Mouse (Mus musculus) left cerebral cortex, postnatal 14 days (tissue): ENCODE data around the gene Eef1a2. TPM values are rescaled to one million over a fixed set of nuclear protein-coding genes. Genes with fewer than 3 reads are reported as not detected.

Source experiments
- DNase-seq, 2 experiments: peaks; one replicate each; pipeline ENCODE4 v3.0.0; 2021 to 2022; ENCODE audit warnings: low spot score in 2 of 2, mixed read lengths in 1 of 2
- intact Hi-C: fragments of 180-260 bp; cut with DNase I; formaldehyde crosslinking; loops from one replicate; pipeline ENCODE4 v1.15.1; 2025
- total RNA-seq, 2 experiments: library from RNA; stranded (reverse); gene quantifications; 2 replicates each; pipeline ENCODE4 v1.2.3; 2021

Gene Eef1a2
- total RNA-seq, 2 experiments from 2014 or later: 1,193 to 1,221 TPM

DNA sequence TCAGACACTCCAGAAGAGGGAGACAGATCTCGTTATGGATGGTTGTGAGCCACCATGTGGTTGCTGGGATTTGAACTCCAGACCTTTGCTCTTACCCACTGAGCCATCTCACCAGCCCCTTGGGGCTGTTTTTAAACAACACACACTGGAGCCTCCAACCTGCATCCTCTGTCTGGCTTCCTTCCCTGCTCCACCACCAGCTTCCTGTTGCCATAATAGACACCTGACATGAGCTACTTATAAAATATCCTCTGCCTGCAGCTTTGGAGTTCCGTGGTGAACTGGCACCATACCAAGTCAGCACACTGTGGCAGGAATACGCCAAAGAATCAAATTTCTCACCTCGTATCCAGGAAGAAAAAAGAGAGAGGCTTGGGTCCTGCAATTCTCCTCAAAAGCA, 4.0 kb upstream of the Eef1a2 start:
- intact Hi-C loops: no loop called here
- no peak for DNase-seq

GRCm38 (mm10) chr2:181159771-181160170, 3.0 kb upstream of the Eef1a2 start:
- intact Hi-C loops: no loop called here
- peak; percentile 77 to 86 for DNase-seq

- intact Hi-C loops: no loop called here
- DNase-seq: peak; percentile 86 to 94
Observed at GRCm38 (mm10) chr2:181159091-181159514, 2.3 kb upstream of the Eef1a2 start.

- intact Hi-C loops: no loop called here
- no peak for DNase-seq
Observed at GRCm38 (mm10) chr2:181158471-181158870, 1.7 kb upstream of the Eef1a2 start.

DNA sequence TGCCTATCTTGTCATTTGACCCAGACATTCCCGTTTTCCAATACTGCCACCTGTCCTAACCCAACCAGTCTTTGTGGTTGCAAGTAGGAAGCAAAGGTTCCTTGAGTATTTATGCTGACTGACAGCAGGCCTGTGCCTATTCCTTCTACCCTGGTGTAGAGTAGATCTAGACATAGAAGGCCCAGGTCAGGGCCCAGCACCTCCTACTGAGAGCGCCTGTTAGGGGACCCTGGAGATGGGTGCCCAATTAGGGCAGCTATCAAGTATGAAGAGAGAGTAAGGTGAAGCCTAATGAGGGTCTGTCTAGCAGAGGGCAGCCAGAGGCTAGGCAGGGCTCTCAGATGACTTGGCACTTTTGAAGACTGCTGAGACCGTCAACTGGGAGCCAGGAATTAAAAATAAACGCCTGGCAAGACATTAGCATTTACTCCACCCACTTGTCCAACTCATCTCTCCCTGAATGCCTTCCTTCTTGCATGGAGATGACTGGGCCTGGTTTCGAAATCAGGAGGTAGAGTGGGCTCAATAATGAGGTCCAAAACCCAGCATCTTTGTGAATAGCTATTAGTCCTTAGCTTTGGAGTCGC, 995 bp upstream of the Eef1a2 start:
- no peak for DNase-seq
- intact Hi-C loops: loop anchor here (2.0 kb wide), 1 partner anchor 37 kb away; no protein-coding TSS in a partner anchor

- intact Hi-C loops: loop anchor here (2.0 kb wide), 1 partner anchor 36 kb away; no protein-coding TSS in a partner anchor
- no peak for DNase-seq
Observed at GRCm38 (mm10) chr2:181157180-181157579, 366 bp upstream of the Eef1a2 start.

- no peak for DNase-seq
- intact Hi-C loops: loop anchor here (2.0 kb wide), 1 partner anchor 35 kb away; no protein-coding TSS in a partner anchor
Observed at GRCm38 (mm10) chr2:181155801-181156200, 1.0 kb downstream of the Eef1a2 start.

- intact Hi-C loops: no loop called here
- DNase-seq: no peak
Observed at GRCm38 (mm10) chr2:181154831-181155415, 1.9 kb downstream of the Eef1a2 start.

GRCm38 (mm10) chr2:181154361-181154760, 2.5 kb downstream of the Eef1a2 start:
- intact Hi-C loops: no loop called here
- DNase-seq: no peak

DNA sequence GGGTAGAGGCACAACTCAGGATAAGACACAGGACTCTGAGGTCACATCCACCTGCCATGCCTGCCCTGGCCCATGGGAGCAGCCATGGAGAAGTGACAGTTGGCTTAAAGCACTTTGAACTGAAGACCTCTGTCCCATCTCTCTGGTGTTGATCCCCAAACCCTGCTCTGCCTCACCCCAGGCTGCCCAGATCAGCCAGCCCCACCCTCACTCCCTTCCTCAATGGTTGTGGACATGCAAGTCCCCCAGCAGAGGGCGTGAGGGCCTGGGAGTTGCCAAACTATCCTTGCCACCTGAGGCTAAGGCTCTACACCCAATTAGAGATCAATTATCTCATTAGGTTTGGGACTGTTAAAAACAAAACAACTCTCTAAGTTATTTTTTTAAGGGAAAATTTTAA, 3.0 kb downstream of the Eef1a2 start:
- DNase-seq: no peak

DNA sequence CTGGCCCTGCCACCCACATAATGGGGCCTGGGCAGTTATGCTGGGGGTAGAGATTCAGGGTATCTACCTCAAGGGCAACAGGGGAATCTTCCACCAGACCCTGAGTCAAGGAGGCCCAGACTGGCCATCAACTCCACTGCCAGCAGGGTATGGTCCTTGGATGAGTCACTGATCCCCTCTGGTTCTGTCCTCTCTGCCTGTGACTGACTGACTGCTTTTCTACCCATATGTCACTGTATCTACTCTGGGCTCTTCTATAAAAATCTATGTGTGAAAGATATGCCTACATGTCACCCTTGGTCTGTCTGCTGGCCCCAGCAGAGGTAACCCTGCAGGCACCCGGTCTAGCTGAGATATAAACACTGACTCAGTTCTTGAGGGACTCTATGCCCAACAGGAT, 3.7 kb downstream of the Eef1a2 start:
- intact Hi-C loops: no loop called here
- DNase-seq: no peak

More for the DNA sequence above, 3.0 kb downstream of the Eef1a2 start:
- intact Hi-C loops: no loop called here

GRCm38 (mm10) chr2:181152701-181153100, 4.1 kb downstream of the Eef1a2 start:
- no peak for DNase-seq

GRCm38 (mm10) chr2:181150281-181150680, 6.5 kb downstream of the Eef1a2 start:
- peak in 1 of 2 experiments; percentile 81 for DNase-seq
- intact Hi-C loops: no loop called here

More at GRCm38 (mm10) chr2:181152701-181153100, 4.1 kb downstream of the Eef1a2 start:
- intact Hi-C loops: no loop called here

DNA sequence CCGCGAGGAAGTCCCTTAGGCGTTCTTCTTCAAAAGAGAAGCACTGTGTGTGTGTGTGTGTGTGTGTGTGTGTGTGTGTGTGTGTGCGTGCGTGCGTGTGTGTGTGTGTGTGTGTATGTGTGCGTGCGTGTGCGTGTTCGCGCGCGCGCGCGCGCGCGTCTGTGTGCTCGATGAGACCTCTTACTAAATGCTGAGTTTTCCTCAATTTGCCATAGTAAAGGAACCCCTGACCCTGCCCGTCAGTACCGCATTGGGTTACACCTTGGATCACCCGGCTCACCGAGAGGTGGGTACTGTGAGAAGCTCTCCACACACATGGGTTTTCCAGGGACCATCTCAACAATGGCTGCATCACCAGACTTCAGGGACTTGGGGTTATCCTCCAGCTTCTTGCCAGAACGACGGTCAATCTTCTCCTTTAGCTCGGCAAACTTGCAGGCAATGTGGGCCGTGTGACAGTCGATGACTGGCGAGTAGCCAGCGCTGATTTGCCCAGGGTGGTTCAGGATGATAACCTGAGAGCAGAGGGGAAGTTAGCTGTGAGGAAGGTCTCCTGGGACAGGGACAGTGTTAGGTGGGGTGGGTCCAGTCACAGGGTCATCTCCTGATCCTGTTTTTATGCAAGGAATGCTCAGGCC, 8.4 kb downstream of the Eef1a2 start:
- DNase-seq: no peak
- intact Hi-C loops: no loop called here

- intact Hi-C loops: no loop called here
- peak in 1 of 2 experiments; percentile 29 for DNase-seq
Observed at GRCm38 (mm10) chr2:181147546-181148317, 9.1 kb downstream of the Eef1a2 start.

DNA sequence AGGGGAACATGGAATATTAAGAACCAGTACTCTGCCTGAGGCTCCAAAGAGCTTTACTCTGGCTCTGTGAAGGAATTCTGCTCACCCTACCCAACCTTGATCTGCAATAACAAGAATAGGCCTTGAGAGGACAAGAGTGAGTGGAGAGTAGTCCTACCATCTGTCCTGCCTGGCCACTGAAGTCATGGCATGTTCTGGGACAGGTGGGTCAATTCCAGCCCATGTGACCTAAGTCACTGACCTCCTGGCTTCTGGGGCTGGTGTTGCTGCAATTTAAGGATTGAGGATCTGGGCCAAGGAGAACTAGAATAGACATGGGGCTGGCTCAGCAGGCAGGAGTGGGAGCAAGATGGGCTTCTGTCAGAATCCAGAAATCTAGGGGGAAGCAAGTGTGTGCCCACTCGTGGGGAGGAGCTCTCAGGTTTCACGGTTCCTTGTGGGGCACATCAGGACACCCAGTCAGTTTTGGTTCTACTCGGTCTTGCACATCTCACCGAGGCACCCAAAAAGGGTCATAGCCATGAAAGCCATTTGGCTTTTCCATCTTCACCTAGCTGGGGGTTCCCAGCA, 9.8 kb downstream of the Eef1a2 start:
- DNase-seq: no peak
- intact Hi-C loops: no loop called here

DNA sequence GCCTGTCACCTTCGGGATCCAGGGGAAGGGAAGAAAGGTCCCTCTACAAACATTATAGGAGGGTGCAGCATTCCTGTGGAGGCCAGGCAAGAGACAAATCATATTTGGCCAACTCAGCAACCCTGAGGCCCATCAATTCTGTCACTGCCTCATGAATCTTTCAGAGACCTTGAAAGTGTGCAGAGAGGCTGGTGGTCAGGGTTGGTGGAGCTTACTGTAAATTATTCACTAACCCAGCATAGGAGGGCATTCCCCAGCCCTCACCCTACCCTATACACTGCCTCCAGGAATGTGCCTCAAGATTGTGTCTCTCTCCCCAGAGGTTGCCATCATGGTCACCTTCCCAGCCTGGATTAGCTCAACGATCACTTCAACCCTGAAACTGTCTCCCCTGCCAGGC, 12.1 kb downstream of the Eef1a2 start:
- no peak for DNase-seq
- intact Hi-C loops: no loop called here

- intact Hi-C loops: no loop called here
- no peak for DNase-seq
Observed at GRCm38 (mm10) chr2:181143509-181144276, 13.1 kb downstream of the Eef1a2 start.

GRCm38 (mm10) chr2:181142703-181143135, 14.1 kb downstream of the Eef1a2 start:
- intact Hi-C loops: no loop called here
- DNase-seq: peak; percentile 69 to 89
